Mouse (Mus musculus): Measurements from ENCODE around the gene Fam90a1b. TPM values are rescaled to one million over a fixed set of nuclear protein-coding genes. Genes with fewer than 3 reads are reported as not detected.

Fam90a1b gene
- not detected in 2 replicates for polyA plus RNA-seq (2015; fragmentation: Nextera tagmentation; extraction: Ambion mirVana)

DNA sequence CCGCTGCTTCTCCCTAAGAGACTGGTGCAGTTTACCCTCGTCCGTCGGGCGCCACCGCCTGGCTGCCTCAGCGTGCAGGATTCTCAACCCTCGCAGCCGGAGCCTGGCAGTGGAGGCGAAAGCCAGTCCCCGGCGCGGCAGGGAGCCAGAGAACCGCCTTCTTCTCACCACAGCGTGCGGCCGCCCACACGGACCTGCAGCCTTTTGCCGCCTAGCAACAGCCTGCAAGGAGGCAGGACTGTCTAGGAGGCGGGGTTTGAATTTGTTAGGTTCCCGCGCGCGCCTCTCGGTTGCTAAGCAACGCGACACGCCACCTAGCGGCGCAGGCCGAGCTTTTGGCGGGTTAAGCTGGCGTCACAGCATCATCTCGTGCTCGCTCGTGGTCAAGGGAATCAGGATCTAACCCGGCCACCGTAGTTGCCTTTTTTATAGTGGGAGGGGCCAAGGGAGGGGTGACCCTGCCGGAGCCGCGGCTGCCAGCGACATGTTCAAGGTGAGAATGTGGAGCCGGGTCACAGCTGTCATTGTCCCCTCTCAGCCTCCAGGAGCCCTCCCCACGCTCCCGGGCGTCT, at the start of gene Fam90a1b, which contains the start of gene Apoo:
Fam90a1b (minus strand) TSS at position 108 of the 572 bp plus-strand sequence.
Apoo (plus strand) TSS at position 448 of the 572 bp plus-strand sequence.

Small RNA genes lying within 50 kb of the gene (microRNA-seq; reads per million reads assigned to microRNA genes)
- gene Gm44477, result 0 reads per million in 2 experiments

Other genes starting within 250 kb of the Fam90a1b start
- 15.4 and 15.7 TPM in 2 replicates for gene Zfx, start 243.1 kb downstream of the Fam90a1b start, polyA plus RNA-seq (2015; fragmentation: Nextera tagmentation; extraction: Ambion mirVana)
- 20.7 and 21.0 TPM in 2 replicates for gene Eif2s3x, start 153.9 kb downstream of the Fam90a1b start, polyA plus RNA-seq (2015; fragmentation: Nextera tagmentation; extraction: Ambion mirVana)
- 4.1 and 4.8 TPM in 2 replicates for gene Klhl15, start 132.2 kb downstream of the Fam90a1b start, polyA plus RNA-seq (2015; fragmentation: Nextera tagmentation; extraction: Ambion mirVana)
- 246 and 302 TPM in 2 replicates for gene Apoo, start 340 bp upstream of the Fam90a1b start, polyA plus RNA-seq (2015; fragmentation: Nextera tagmentation; extraction: Ambion mirVana)
- 341 and 360 TPM in 2 replicates for gene Maged1, start 175.4 kb upstream of the Fam90a1b start, polyA plus RNA-seq (2015; fragmentation: Nextera tagmentation; extraction: Ambion mirVana)

Measured in skeletal muscle tissue, postnatal 0 days (tissue).